Mouse (Mus musculus) heart, adult 11 months (tissue): ENCODE results near the gene Lrrfip1.

Experiments used
- DNase-seq: peaks from one replicate; pipeline ENCODE4 v3.0.0; 2022

Gene Lrrfip1

GRCm38 (mm10) chr1:91086748-91087147 is 88.2 kb downstream of the Lrrfip1 start:
- no peak for DNase-seq

- no peak for DNase-seq
These were observed 89.5 kb downstream of the Lrrfip1 start for GRCm38 (mm10) chr1:91088027-91088426.

GRCm38 (mm10) chr1:91088941-91089340 is 90.4 kb downstream of the Lrrfip1 start:
- no peak for DNase-seq

- DNase-seq = no peak
These were observed 91.9 kb downstream of the Lrrfip1 start for GRCm38 (mm10) chr1:91090456-91090855.

- DNase-seq = no peak
These were observed 93.9 kb downstream of the Lrrfip1 start for GRCm38 (mm10) chr1:91092451-91092850.

- no peak for DNase-seq
These were observed 94.8 kb downstream of the Lrrfip1 start for GRCm38 (mm10) chr1:91093296-91093695.

- no peak for DNase-seq
These were observed 95.5 kb downstream of the Lrrfip1 start for GRCm38 (mm10) chr1:91094001-91094400.

GRCm38 (mm10) chr1:91095258-91095657 is 96.7 kb downstream of the Lrrfip1 start:
- DNase-seq = no peak

- DNase-seq = no peak
These were observed 97.3 kb downstream of the Lrrfip1 start for GRCm38 (mm10) chr1:91095853-91096252.

- no peak for DNase-seq
These were observed 98.0 kb downstream of the Lrrfip1 start for GRCm38 (mm10) chr1:91096490-91096889.

GRCm38 (mm10) chr1:91097283-91097834 is 98.8 kb downstream of the Lrrfip1 start:
- no peak for DNase-seq

GRCm38 (mm10) chr1:91098887-91099286 is 100.3 kb downstream of the Lrrfip1 start:
- peak; percentile 97 for DNase-seq

- DNase-seq = no peak
These were observed 103.3 kb downstream of the Lrrfip1 start for GRCm38 (mm10) chr1:91101709-91102440.

- DNase-seq = no peak
These were observed 104.9 kb downstream of the Lrrfip1 start for GRCm38 (mm10) chr1:91103366-91103983.

- DNase-seq = no peak
These were observed 109.0 kb downstream of the Lrrfip1 start for GRCm38 (mm10) chr1:91107548-91107947.

GRCm38 (mm10) chr1:91109302-91109701 is 110.8 kb downstream of the Lrrfip1 start:
- peak; percentile 57 for DNase-seq

- DNase-seq = peak; percentile 68
These were observed 113.6 kb downstream of the Lrrfip1 start for GRCm38 (mm10) chr1:91112171-91112570.

- peak; percentile 87 for DNase-seq
These were observed 114.1 kb downstream of the Lrrfip1 start for GRCm38 (mm10) chr1:91112606-91113005.

GRCm38 (mm10) chr1:91122121-91122520 is 123.6 kb downstream of the Lrrfip1 start:
- peak; percentile 52 for DNase-seq

GRCm38 (mm10) chr1:91123004-91123403 is 124.5 kb downstream of the Lrrfip1 start:
- DNase-seq = peak; percentile 62

GRCm38 (mm10) chr1:91123466-91123865 is 124.9 kb downstream of the Lrrfip1 start:
- peak; percentile 68 for DNase-seq

GRCm38 (mm10) chr1:91128849-91129248 is 130.3 kb downstream of the Lrrfip1 start:
- peak; percentile 39 for DNase-seq

GRCm38 (mm10) chr1:91137036-91137435 is 138.5 kb downstream of the Lrrfip1 start:
- peak; percentile 83 for DNase-seq

- DNase-seq = peak; percentile 80
These were observed 146.3 kb downstream of the Lrrfip1 start, which contains the start of gene Rbm44 for GRCm38 (mm10) chr1:91144813-91145212. Rbm44 (plus strand) TSS chr1:91145089.
